Mouse (Mus musculus): ENCODE data around the gene Fam187a. TPM values are rescaled to one million over a fixed set of nuclear protein-coding genes. Genes with fewer than 3 reads are reported as not detected.

Fam187a gene
- polyA plus RNA-seq, 1 experiment from 2014 or later, result not detected

DNA sequence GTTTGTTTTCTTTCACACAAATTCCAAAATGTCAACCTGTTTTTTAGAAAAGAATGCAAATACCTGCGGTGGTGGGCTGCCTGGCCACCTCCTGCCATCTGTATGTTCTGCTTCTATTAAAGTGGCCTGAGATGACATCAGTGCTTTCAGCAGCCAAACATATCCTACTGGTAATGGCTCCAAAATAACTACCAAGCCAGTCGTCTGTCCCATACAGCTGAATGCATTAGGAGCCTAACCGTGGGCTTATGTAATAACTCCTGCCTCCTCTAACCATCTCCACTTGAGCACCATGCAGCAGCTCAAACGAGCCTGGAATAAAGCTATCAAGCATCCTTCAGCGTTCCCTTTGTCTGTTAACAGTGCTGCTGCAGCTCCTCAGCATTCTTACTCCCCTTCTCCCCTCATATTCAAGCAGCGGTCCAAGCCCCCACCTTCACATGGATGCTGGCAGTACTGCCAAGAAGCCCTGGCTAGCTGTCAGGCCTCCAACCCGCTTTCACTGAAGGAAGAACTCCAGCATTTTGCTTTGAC, 10.1 kb upstream of the Fam187a start:
- WGBS (ENCODE audit: insufficient replicate concordance), result 87% methylated on average over 7 of the region's 7 CpGs
- TF ChIP-seq CTCF (IDR thresholded peaks at IDR 0.05; ENCODE audit: low read depth) (no peak), EP300 (IDR thresholded peaks at IDR 0.05; ENCODE audit: low read depth) (no peak)
- Histone ChIP-seq H3K4me2 (ENCODE audit: low read depth, low read length) (no peak overlapping the region), H3K27me3 (ENCODE audit: insufficient read depth, low read length) (no peaks in the 10 kb centered on the region), H3K9me3 (ENCODE audit: low read length) (no peaks in the 10 kb centered on the region), H3K9ac (replicated peaks) (no peak overlapping the region), H3K27ac (ENCODE audit: low read depth) (no peak overlapping the region), H3K4me1 (ENCODE audit: insufficient read depth) (peaks cover 7% of the 10 kb centered on the region; the same call in 1 of the 2 replicates), H3K4me3 (ENCODE audit: low read depth, low read length) (no peak overlapping the region), H3K36me3 (replicated peaks; ENCODE audit: insufficient read depth, low read length) (peaks cover 50% of the 10 kb centered on the region)
- DNase-seq (no peak), ATAC-seq (no peak)

GRCm38 (mm10) chr11:102879558-102879957, 5.4 kb upstream of the Fam187a start:
- peak overlapping the region; percentile 88 for H3K9ac ChIP-seq (replicated peaks)
- no peak overlapping the region for H3K27ac ChIP-seq (ENCODE audit: low read depth)
- H3K27me3 ChIP-seq (ENCODE audit: insufficient read depth, low read length), result no peaks in the 10 kb centered on the region
- TF ChIP-seq CTCF (IDR thresholded peaks at IDR 0.05; ENCODE audit: low read depth) (no peak), EP300 (IDR thresholded peaks at IDR 0.05; ENCODE audit: low read depth) (no peak)
- WGBS (ENCODE audit: insufficient replicate concordance), result 85% methylated on average over 2 of the region's 2 CpGs
- DNase-seq, result no peak
- peaks cover 15% of the 10 kb centered on the region for H3K4me1 ChIP-seq (ENCODE audit: insufficient read depth)
- peak overlapping the region; percentile 86 for H3K4me2 ChIP-seq (ENCODE audit: low read depth, low read length)
- H3K4me3 ChIP-seq (ENCODE audit: low read depth, low read length), result peak overlapping the region; percentile 87; the same call in 1 of the 2 replicates
- ATAC-seq, result no peak
- peaks cover 26% of the 10 kb centered on the region for H3K36me3 ChIP-seq (replicated peaks; ENCODE audit: insufficient read depth, low read length)
- H3K9me3 ChIP-seq (ENCODE audit: low read length), result no peaks in the 10 kb centered on the region

- Histone ChIP-seq H3K4me2 (ENCODE audit: low read depth, low read length) (peak within 1 kb of the TSS; percentile 86), H3K9me3 (ENCODE audit: low read length) (no peaks in the 10 kb centered on the region), H3K27me3 (ENCODE audit: insufficient read depth, low read length) (no peaks in the 10 kb centered on the region), H3K9ac (replicated peaks) (peak within 1 kb of the TSS; percentile 88), H3K27ac (ENCODE audit: low read depth) (peak within 1 kb of the TSS; percentile 77), H3K4me3 (ENCODE audit: low read depth, low read length) (peak within 1 kb of the TSS; percentile 87), H3K36me3 (replicated peaks; ENCODE audit: insufficient read depth, low read length) (peaks cover 18% of the 10 kb centered on the region), H3K4me1 (ENCODE audit: insufficient read depth) (peaks cover 15% of the 10 kb centered on the region)
- TF ChIP-seq CTCF (IDR thresholded peaks at IDR 0.05; ENCODE audit: low read depth), result no peak
- TF ChIP-seq EP300 (IDR thresholded peaks at IDR 0.05; ENCODE audit: low read depth), result peak; percentile 93
- DNase-seq, result peak; percentile 94
- peak; percentile 96 for ATAC-seq
- under 1% methylated on average over 62 of the region's 62 CpGs for WGBS (ENCODE audit: insufficient replicate concordance)
These were observed 4.2 kb upstream of the Fam187a start, which contains the start of the genes Eftud2 and Ccdc103 for GRCm38 (mm10) chr11:102880585-102881313. Gene Eftud2 (minus strand): TSS chr11:102880985. Gene Ccdc103 (plus strand): TSS chr11:102881204.

DNA sequence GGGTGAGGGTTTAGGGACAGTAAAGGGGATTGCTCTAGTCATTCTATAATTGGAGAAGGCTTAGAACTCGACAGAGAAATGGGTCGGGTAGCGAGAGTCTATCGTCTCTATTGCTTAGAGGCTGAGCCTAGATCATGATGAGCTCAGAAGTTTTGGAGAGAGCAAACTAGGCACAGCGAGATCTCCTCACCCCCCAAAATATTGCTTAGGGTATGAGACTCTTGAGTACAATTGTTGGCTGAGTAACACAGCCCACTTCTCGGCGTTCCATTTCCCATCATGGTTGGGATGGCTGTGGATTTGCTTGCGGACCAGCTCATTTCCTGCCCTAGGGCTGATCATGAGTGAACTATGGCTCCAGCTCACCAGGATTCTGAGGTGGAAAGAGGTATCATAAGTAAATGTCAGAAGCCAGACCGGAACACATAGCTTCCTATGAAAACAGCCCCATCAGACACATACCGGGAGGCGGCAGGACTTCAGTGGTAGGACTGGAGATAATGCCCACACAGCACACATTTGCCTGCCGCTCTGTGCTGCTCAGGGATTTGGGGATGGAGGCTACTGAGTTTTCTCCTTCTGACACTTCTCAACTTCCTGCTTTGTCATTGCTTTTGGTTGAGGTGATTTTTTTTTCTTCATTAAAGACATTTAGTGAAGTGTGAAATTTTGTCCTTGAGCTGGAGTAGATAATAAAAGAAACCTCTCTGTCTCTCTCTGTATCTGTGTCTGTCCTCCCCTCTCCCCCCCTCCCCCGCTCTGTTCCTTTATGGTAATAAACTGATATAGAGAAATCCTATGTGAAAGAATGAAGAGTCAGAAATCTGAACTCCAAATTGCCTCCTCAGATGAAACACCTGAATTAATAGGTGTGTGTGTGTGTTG, 3.4 kb upstream of the Fam187a start:
- peak overlapping the region; percentile 87 for H3K4me3 ChIP-seq (ENCODE audit: low read depth, low read length)
- H3K36me3 ChIP-seq (replicated peaks; ENCODE audit: insufficient read depth, low read length), result peaks cover 12% of the 10 kb centered on the region; the same call in 1 of the 2 replicates
- H3K27ac ChIP-seq (ENCODE audit: low read depth), result peak overlapping the region; percentile 46
- H3K9ac ChIP-seq (replicated peaks), result peak overlapping the region; percentile 88
- TF ChIP-seq CTCF (IDR thresholded peaks at IDR 0.05; ENCODE audit: low read depth), result no peak
- TF ChIP-seq EP300 (IDR thresholded peaks at IDR 0.05; ENCODE audit: low read depth), result no peak
- no peaks in the 10 kb centered on the region for H3K27me3 ChIP-seq (ENCODE audit: insufficient read depth, low read length)
- peak; percentile 5; the same call in 1 of the 2 replicates for ATAC-seq
- H3K4me2 ChIP-seq (ENCODE audit: low read depth, low read length), result peak overlapping the region; percentile 86
- H3K9me3 ChIP-seq (ENCODE audit: low read length), result no peaks in the 10 kb centered on the region
- no peak for DNase-seq
- 12% methylated on average over 13 of the region's 13 CpGs for WGBS (ENCODE audit: insufficient replicate concordance)
- peaks cover 15% of the 10 kb centered on the region for H3K4me1 ChIP-seq (ENCODE audit: insufficient read depth)

- TF ChIP-seq CTCF (IDR thresholded peaks at IDR 0.05; ENCODE audit: low read depth) (no peak), EP300 (IDR thresholded peaks at IDR 0.05; ENCODE audit: low read depth) (no peak)
- H3K4me3 ChIP-seq (ENCODE audit: low read depth, low read length), result no peak overlapping the region
- H3K27me3 ChIP-seq (ENCODE audit: insufficient read depth, low read length), result peaks cover 11% of the 10 kb centered on the region; the same call in 1 of the 2 replicates
- WGBS (ENCODE audit: insufficient replicate concordance), result 67% methylated on average over 5 of the region's 5 CpGs
- H3K4me1 ChIP-seq (ENCODE audit: insufficient read depth), result no peaks in the 10 kb centered on the region; the same call in 1 of the 2 replicates
- no peaks in the 10 kb centered on the region for H3K36me3 ChIP-seq (replicated peaks; ENCODE audit: insufficient read depth, low read length)
- no peak overlapping the region for H3K4me2 ChIP-seq (ENCODE audit: low read depth, low read length)
- no peak overlapping the region for H3K27ac ChIP-seq (ENCODE audit: low read depth)
- ATAC-seq, result no peak
- no peaks in the 10 kb centered on the region for H3K9me3 ChIP-seq (ENCODE audit: low read length)
- DNase-seq, result no peak
- no peak overlapping the region for H3K9ac ChIP-seq (replicated peaks)
These were observed 2.5 kb downstream of the Fam187a start for GRCm38 (mm10) chr11:102887433-102887832.

All from liver, postnatal 0 days (tissue).